Mouse (Mus musculus) lung, postnatal 0 days (tissue): ENCODE data around the gene Urm1.

Experiments used
- CTCF ChIP-seq: IDR thresholded peaks from 2 replicates; pipeline ENCODE4 v1.5.1; 2016; ENCODE audit warnings: antibody characterized with exemption, mild to moderate bottlenecking
- EP300 ChIP-seq: IDR thresholded peaks from 2 replicates; pipeline ENCODE4 v1.6.1; 2016; ENCODE audit warnings: antibody characterized with exemption, mild to moderate bottlenecking, control low read depth

DNA sequence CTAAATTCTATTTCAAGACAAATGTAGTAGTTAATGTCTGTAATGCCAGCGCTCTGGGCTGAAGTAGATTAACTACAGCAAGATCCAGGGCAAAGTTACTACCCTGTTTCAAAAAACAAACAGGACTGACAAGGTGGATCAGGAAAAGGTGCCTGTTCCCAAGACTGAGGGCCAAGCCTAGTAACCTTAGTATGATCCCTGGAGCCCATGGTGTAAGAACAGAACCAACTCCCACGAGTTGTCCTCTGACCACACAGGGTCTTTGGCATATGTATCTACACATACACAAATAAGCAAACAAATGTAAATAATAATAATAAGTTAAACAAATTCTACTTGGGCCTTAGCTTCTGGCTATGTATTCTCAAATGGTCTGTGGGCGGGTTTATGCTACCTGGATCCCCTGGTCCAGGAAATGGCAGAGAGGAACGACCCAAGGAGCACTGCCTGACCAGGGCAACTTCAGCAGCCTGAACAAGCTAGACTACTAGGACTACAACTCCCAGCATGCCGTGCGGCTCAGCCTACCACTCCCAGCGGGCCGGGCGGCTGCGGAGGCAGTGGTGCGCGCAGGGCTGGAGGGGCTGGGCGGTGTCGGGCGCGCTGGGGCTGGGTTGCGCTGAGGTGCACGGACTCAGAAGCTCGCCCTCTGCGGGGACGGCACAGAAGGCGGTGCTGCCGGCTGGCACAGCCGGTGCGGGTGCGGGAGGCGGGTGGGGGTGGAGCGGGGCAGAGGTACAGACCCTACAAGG is 17.6 kb upstream of the Urm1 start, which contains the start of gene Slc27a4:
- no peak; the same call in 1 of the 2 replicates for TF ChIP-seq CTCF
- no peak for TF ChIP-seq EP300
